Mouse (Mus musculus): ENCODE results near the gene Dnase1.

DNA sequence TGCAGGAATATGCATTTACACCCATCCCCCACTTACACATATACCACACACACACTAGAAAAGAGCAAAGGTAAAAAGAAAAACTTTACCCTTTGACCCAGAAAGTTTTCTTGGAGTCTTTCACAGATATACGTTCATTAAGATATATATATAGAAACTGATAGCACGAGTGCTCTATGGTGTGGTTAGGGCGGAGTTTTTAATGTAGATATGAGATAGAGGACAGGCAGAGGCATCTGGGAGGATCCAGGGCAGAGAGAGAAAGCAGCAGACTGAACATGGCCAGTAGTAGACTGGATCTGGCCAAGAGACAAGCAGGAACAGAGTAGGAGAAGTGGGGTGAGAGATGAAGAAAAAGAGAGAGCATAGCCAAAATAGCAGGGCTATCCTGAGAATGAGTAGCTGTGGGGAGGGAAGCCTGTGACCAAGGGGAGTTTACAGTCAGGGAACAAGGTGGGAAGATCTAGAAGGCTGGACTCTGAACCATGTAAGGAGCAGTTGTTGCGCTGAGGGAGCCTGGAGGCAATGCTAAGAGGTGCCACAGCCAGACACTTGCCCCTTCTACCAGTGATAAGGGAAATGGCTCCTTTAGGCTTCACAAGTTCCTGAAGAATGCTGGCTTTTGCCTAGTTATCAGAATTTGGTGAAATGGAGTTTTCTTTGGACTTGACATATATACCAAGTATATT lies 23.7 kb upstream of the Dnase1 start:
- no peak for TF ChIP-seq MYOD1 (IDR thresholded peaks at IDR 0.05; ENCODE audit: control insufficient read depth in 1 of 3, insufficient read length in 2 of 3, low read depth in 2 of 3)
- no peak for TF ChIP-seq POLR2A (IDR thresholded peaks at IDR 0.05; ENCODE audit: insufficient read length, low read depth)
- TF ChIP-seq CEBPB (IDR thresholded peaks at IDR 0.05; ENCODE audit: insufficient read depth, poor library complexity, severe bottlenecking) = no peak
- TF ChIP-seq USF1 (IDR thresholded peaks at IDR 0.05; ENCODE audit: low read depth) = no peak
- no peak for TF ChIP-seq MAX (IDR thresholded peaks at IDR 0.05; ENCODE audit: low read depth)
- TF ChIP-seq MYOG (IDR thresholded peaks at IDR 0.05; ENCODE audit: control insufficient read depth in 1 of 3, insufficient read depth in 1 of 3, insufficient read length in 2 of 3, low read depth in 2 of 3) = no peak
- TF ChIP-seq E2F4 (IDR thresholded peaks at IDR 0.05; ENCODE audit: insufficient read depth) = no peak
- no peak for TF ChIP-seq SRF (IDR thresholded peaks at IDR 0.05; ENCODE audit: control insufficient read depth, insufficient read length, low read depth)
- TF ChIP-seq POLR2AphosphoS2 (IDR thresholded peaks at IDR 0.05; ENCODE audit: insufficient read length, low read depth) = no peak
- TF ChIP-seq TCF12 (IDR thresholded peaks at IDR 0.05; ENCODE audit: insufficient read depth, poor library complexity, severe bottlenecking) = no peak
